Mouse (Mus musculus) heart, adult 2 months (tissue): ENCODE measurements around the gene Lypd4.
A peak's percentile ranks its signal among the peaks of the same experiment; 100 is the strongest.

Experiments
- CTCF ChIP-seq: fragments of 200-600 bp; IDR thresholded peaks from 2 replicates; pipeline ENCODE4 v1.8.1; 2022; ENCODE audit warnings: antibody characterized with exemption, mild to moderate bottlenecking, moderate library complexity
- EP300 ChIP-seq: fragments of 200-500 bp; IDR thresholded peaks from 2 replicates; pipeline ENCODE4 v1.6.1; 2011; ENCODE audit warnings: low read depth, low read length, control low read depth; ENCODE audit not compliant: insufficient read depth

DNA sequence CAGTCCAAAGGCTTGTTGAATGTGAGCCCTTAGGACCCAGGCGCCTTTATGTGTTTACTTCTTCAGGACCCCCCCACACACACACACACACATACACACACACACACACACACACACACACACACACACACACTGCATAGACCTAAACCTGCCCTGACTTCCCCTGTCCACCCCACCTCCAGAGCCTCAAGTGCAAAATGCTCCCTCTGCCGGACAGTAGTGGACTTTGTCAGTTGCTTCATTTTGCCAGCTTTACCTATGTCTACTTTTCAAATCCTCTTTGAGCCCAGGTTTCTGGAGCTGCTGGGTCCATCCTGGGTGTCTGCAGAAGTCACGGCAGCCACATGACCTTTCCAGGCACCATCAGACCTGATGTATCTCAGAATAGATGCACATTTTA lies 35.2 kb upstream of the Lypd4 start:
- TF ChIP-seq CTCF (peak; percentile 70), EP300 (0 out of 2 replicates have a peak, but pooled peaks have one; percentile 23)
